Mouse (Mus musculus) common myeloid progenitor, adult 5-6 weeks (primary cell): ENCODE results near the gene Ptprq. TPM values are rescaled to one million over a fixed set of nuclear protein-coding genes. Genes with fewer than 3 reads are reported as not detected.
A peak's percentile ranks its signal among the peaks of the same experiment; 100 is the strongest.

Experiments
- ATAC-seq: replicated peaks from 2 replicates; pipeline ENCODE4 v1.8.0; 2016; ENCODE audit warnings: low read depth, mild to moderate bottlenecking, moderate TSS enrichment, inconsistent platforms; ENCODE audit not compliant: poor library complexity, severe bottlenecking
- total RNA-seq: library from RNA; stranded (forward); fragments of 200-1000, 187-1606 nt; gene quantifications from 2 replicates; pipeline ENCODE4 v1.2.3, GENCODE M21; 2017

The Ptprq gene
- total RNA-seq, 1 experiment from 2014 or later: not detected

DNA sequence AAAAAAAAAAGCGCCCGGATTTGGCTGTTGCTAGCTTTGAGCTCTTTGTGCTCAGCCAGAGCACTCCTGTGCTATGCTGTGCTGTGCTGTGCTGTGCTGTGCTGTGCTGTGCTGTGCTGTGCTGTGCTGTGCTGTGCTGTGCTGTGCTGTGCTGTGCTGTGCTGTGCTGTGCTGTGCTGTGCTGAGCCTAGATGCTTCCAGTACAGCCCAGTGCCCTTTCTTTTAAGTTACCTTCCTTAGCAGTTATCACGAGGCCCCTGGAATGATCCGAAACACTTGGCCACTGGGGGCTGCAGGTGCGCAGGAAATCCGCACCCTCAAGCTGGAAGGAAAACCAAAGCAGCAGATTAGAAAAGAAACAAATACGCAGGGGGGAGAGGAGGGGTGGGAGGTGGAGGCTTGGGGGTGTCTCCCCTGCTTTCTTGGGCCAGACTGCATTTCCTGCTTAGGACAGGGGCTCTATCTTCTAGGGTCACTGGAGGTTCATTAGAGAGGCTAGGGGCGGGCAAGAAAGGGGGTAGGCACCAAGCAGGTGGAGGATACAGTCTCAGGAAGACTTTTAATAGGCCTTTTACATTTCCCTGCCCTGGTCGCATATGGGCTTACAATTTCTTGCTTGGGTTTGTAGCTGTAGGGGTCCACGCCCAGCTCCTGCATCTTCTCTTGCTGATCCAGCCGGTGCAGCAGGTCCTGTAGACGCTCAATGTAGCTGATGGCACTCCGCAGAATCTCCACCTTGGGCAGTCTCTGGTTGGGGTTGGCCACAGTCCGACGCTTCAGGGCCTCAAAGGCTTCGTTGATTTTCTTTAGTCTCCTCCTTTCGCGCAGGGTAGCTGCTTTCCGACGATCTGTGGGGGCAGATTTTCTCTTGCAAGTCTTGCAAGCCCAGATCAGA is 226.0 kb downstream of the Ptprq start:
- ATAC-seq: no peak

DNA sequence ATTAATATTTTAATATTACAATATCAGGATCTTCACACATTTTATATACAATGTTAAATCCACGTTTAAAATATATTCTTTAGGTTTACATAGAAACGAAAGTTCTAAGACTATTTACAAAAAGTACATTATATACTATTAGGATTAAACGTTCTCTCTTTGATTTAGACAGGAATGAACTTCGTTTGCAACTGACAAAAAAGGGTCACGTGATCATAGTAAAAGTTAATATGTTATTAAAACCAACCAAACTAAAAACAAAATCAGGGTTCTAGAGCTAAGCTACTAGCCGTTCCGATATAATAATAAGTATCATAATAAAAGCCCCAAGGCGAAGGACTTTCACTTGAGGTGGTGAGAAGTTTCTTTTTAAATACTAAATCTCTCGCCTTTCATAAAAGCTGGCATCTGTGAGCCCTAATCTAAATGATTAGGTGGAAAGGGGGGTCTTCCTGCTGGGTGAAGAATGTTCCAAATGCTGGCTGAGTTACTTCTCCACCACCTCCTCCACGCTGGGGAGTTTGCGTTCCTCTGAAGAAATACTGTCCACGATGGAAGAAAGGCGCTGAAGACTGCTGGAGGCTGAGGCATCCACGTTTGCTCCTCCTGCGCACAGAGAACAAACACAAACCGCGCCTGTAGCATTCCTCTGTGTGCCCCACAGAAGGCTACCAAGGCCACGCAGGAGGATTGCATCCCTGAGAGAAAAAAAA is 226.8 kb downstream of the Ptprq start:
- ATAC-seq: 0 out of 2 replicates have a peak, but pooled peaks have one; percentile 18

DNA sequence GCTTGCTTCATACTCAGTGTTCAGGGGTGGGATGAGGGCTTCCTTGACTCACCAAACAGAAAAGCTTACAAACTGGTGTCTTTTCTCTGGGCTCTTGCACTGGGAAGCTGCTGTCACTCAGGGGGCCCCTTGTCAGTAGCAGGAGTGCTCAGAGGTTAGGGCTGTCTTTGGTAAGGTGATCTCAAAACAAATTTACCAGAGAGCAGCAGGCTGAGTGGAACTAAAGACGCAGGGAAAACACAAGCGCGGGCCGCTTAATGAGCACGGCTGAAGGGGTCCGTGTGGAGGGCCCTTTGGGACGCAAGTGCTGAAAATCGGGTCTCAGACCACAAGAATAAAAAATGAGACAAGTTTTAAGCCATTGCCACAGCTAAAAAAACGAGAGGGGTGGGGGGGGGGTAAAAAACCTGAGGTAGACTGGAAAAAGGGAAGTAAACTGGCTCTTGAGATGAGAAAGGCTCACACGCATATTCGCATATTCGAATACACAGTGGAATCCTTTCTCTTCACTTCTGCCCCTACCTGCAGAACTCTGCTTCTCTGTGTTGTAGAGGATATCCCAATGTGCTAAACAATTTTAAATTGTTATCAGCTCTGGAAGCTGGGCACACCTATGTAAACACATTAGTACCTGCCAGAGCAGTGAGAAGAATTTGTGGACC is 231.1 kb downstream of the Ptprq start:
- peak; percentile 42; the same call in 1 of the 2 replicates for ATAC-seq

DNA sequence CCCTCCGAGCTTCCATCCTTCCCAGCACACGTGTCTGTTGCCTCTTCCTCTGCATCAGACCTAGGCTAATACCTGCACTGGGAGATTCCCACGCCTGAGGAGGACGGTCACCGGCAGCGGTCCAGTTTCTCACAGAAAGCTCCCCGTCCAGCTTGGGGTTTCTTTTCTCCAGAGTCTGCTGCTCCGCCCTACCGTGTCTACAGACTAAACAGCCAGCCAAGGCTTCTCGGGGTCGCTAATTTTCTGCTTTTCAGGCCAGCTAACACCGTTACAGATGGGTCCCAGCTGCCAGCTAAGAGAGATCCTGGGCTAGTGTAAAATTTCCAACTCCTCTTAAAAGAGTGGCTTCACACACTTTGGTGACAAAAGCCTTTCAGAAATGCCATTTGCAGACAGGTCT is 233.1 kb downstream of the Ptprq start:
- ATAC-seq: no peak

DNA sequence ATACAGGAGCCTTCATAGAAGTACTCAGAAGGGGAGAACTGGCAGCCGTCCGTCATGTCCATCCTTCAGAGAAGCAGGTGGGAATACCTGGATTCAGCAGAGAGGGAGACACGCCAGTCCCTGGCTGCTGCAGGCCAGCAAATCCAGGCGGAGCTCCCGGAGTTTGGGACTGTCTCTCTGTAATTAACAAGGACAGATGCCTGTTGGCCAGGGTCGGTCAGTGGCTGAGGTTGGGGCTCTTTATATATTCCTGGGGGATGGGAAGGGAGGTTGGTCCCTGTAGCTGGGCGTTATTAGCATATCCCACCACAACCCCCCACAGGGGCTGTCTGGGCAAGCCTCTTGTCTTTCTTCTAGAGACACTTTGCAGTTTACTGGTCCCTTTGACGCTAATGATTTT is 234.0 kb downstream of the Ptprq start, which contains the start of gene Myf5:
Myf5 (minus strand) TSS at position 265 of the 400 bp plus-strand sequence.
- ATAC-seq: no peak

DNA sequence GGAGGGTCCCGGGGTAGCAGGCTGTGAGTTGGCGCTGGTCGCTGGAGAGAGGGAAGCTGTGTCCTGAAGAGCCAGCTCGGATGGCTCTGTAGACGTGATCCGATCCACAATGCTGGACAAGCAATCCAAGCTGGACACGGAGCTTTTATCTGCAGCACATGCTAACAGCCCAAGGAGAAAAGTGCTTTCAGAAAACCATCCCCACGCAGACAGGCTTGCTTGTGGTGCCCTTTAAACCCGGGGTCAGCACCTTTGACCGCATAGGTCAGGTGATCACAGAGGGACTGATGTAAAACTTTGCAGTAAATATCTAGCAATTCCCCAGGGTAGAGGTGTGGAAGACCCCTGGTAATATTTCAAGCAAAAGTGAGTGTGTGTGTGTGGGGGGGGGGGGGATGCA is 235.8 kb downstream of the Ptprq start:
- no peak for ATAC-seq

DNA sequence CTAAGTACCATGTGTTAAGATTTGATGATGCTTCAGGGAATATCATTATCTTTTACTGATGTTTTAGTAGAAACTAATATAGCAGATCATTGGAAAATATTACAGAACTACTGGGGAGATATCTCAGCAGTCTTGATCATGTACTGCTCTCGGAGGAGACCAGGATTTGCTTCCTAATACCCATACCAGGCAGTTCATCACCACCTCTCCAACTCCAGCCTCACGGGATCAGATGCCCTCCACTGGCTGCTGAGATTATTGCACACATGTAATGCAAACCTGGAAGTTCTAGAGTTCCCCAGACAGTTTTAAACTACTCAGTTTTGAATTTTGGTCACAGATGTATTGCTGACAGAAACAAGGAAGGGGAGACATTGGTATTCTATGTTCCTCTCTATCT is 246.4 kb downstream of the Ptprq start:
- ATAC-seq: 0 out of 2 replicates have a peak, but pooled peaks have one; percentile 39

DNA sequence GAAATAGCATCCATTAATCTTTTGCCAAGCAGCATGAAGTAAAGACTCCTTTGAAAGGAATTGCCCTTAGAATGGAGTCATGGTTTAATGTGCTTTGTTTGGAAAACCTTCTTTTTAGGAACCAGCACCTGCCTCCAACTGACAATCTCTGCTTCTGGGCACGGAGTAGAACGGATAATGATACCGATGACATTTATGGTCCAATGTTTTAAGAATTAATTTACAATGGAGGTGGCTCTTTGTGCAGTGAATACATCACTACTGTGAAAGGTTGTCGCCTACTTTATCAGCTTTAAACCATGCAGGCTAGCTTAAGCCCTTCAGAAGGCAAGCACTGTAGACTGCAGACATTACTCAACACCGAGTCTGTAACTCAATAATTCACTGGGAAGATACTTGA is 248.1 kb downstream of the Ptprq start:
- ATAC-seq: no peak

DNA sequence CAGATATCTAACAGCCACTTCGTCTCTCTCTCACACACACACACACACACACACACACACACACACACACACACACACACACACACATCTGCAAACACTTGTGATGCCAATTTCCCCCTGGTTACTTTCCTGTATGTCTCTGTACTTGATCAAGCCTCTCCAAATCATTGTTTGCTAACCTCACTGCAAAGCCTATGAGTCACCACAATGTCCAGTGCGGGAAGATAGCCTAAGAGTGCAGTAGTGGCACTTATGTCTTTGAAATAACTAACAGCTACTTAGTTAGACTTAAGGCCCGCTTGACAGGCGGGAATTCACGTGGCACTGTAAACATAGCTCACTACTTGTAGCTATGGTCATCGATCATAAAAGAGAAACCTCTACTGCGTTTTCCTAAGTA is 252.0 kb downstream of the Ptprq start:
- no peak for ATAC-seq

Other genes starting within 250 kb of the Ptprq start
- gene Myf5, start 233.9 kb downstream of the Ptprq start, total RNA-seq: not detected in 2 replicates
- not detected in 2 replicates for gene Myf6, start 225.3 kb downstream of the Ptprq start, total RNA-seq
- 0.41 and 0.49 TPM in 2 replicates for gene Otogl, start 192.1 kb upstream of the Ptprq start, total RNA-seq